Mouse (Mus musculus) liver, postnatal 0 days (tissue): Measurements from ENCODE around the gene Gpr83. TPM values are rescaled to one million over a fixed set of nuclear protein-coding genes. Genes with fewer than 3 reads are reported as not detected.

ENCODE experiments used
- ATAC-seq: fragments of 200-750 bp; cut with Nextera tagmentation; 2 replicates; pipeline ENCODE4 v1.8.0; 2017; ENCODE audit warnings: mild to moderate bottlenecking, moderate library complexity
- DNase-seq: peaks from one replicate; pipeline ENCODE4 v3.0.0-alpha.2; 2016
- H3K27ac ChIP-seq: fragments of 300-500 bp; sonication (generic); 2 replicates; pipeline ENCODE4 v1.5.1; 2014; ENCODE audit warnings: antibody characterized with exemption, moderate library complexity, mild to moderate bottlenecking, low read depth
- H3K27me3 ChIP-seq: fragments of 300-500 bp; sonication (generic); 2 replicates; pipeline ENCODE4 v1.6.1; 2014; ENCODE audit warnings: low read length, control low read depth, mixed read lengths; ENCODE audit not compliant: insufficient read depth
- H3K36me3 ChIP-seq: fragments of 300-500 bp; sonication (generic); replicated peaks from 2 replicates; pipeline ENCODE4 v1.6.1; 2014; ENCODE audit warnings: mild to moderate bottlenecking, control low read depth, low read length, moderate library complexity, mixed read lengths; ENCODE audit not compliant: insufficient read depth
- H3K4me1 ChIP-seq: fragments of 300-500 bp; sonication (generic); 2 replicates; pipeline ENCODE4 v1.6.1; 2014; ENCODE audit warnings: antibody characterized with exemption, mild to moderate bottlenecking, control low read depth; ENCODE audit not compliant: insufficient read depth
- H3K4me2 ChIP-seq: fragments of 300-500 bp; sonication (generic); 2 replicates; pipeline ENCODE4 v1.6.1; 2014; ENCODE audit warnings: low read depth, mild to moderate bottlenecking, low read length, moderate library complexity, mixed read lengths
- H3K4me3 ChIP-seq: fragments of 300-500 bp; sonication (generic); 2 replicates; pipeline ENCODE4 v1.5.1; 2014; ENCODE audit warnings: low read depth, low read length
- H3K9ac ChIP-seq: fragments of 300-500 bp; sonication (generic); replicated peaks from 2 replicates; pipeline ENCODE4 v1.6.1; 2014; ENCODE audit warnings: mild to moderate bottlenecking, moderate library complexity
- H3K9me3 ChIP-seq: fragments of 300-500 bp; sonication (generic); 2 replicates; pipeline ENCODE4 v1.6.1; 2016; ENCODE audit warnings: mild to moderate bottlenecking, control low read depth, low read length, mixed read lengths
- CTCF ChIP-seq: sonication (generic); IDR thresholded peaks from 2 replicates; pipeline ENCODE4 v1.5.1; 2016; ENCODE audit warnings: antibody characterized with exemption, low read depth
- EP300 ChIP-seq: IDR thresholded peaks from 2 replicates; pipeline ENCODE4 v1.6.1; 2016; ENCODE audit warnings: antibody characterized with exemption, low read depth, mild to moderate bottlenecking
- WGBS: fragments of 180-500 bp; shearing (Covaris S2); extraction: QIAGEN DNeasy Blood & Tissue Kit; methylation state at CpG from one replicate; pipeline ENCODE4 v1.1.7; 2014; ENCODE audit not compliant: insufficient replicate concordance; 5-methylcytosine and 5-hydroxymethylcytosine counted together
- polyA plus RNA-seq: library from polyadenylated mRNA; unstranded; fragments of >200 nt; fragmentation: Nextera tagmentation; extraction: Ambion mirVana; gene quantifications from 2 replicates; pipeline ENCODE4 v1.2.1, GENCODE M21; 2015

The Gpr83 gene
- polyA plus RNA-seq, 1 experiment from 2014 or later = not detected

DNA sequence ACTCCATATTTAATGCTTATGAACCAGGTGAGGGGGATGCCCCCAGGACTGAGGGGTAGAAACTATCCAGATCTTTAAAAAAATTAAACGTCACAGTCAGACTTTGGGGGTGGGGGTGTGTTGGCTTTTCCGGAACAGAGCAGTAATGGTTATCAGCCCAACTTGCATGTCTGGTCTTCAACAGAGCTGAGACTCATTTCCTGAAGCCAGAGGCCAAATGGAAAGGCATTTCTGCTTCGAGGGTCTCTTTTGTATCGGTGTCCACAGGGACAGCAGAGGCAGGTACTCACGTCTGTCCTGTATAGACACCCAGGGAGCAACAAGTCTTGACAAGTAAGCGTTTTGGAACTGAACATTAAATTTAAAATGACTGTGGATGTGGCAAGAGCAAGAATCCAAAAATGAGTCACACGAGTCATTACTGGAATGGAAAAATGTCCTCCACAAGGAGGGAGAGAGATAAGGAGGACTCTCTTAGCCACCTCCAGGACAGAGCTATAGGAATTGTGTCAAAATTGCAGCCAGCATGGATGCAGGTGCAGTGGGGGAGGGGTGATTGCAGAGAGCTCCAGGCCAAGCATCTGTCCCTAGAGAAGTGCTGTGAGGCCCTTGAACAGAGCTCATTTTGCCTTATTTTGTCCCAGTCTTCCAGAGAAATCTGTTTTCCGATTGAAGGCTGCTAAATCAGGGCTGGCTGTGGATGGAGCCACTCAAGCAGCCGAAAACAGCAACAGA, 44.9 kb downstream of the Gpr83 start:
- WGBS = 33% methylated on average over 9 of the region's 9 CpGs
- Histone ChIP-seq H3K9me3 (no peaks in the 10 kb centered on the region), H3K4me2 (no peak overlapping the region), H3K36me3 (no peaks in the 10 kb centered on the region), H3K27ac (no peak overlapping the region), H3K4me1 (peaks cover 3% of the 10 kb centered on the region; the same call in 1 of the 2 replicates), H3K4me3 (no peak overlapping the region), H3K27me3 (no peaks in the 10 kb centered on the region), H3K9ac (no peak overlapping the region)
- ATAC-seq (no peak), DNase-seq (no peak)
- no peak for TF ChIP-seq CTCF
- TF ChIP-seq EP300 = no peak

DNA sequence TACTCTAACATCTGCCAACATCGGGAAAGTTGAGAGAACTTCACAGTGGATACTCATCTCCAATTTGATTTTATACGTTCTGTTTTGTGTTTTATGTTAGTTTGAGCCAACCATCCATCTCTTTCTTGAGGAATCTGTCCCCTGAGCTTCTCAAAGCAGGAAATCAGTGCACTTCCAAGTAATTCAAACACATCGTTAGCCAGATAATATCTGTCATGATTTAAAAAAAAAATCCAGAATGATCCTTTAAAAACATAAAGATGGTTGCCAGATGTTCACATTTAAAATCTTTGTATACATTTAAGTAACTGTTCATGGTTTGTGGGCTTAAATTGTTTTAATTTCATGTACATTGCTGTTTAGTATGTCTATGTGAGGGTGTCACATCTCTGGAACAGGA, 45.9 kb downstream of the Gpr83 start:
- H3K27me3 ChIP-seq = no peaks in the 10 kb centered on the region
- no peak for DNase-seq
- no peaks in the 10 kb centered on the region for H3K9me3 ChIP-seq
- no peak for TF ChIP-seq CTCF
- TF ChIP-seq EP300 = no peak
- WGBS = 63% methylated on average over 3 of the region's 3 CpGs
- H3K4me2 ChIP-seq = no peak overlapping the region
- no peak overlapping the region for H3K27ac ChIP-seq
- no peak overlapping the region for H3K9ac ChIP-seq
- no peak overlapping the region for H3K4me3 ChIP-seq
- no peaks in the 10 kb centered on the region for H3K36me3 ChIP-seq
- peaks cover 3% of the 10 kb centered on the region; the same call in 1 of the 2 replicates for H3K4me1 ChIP-seq
- ATAC-seq = no peak

DNA sequence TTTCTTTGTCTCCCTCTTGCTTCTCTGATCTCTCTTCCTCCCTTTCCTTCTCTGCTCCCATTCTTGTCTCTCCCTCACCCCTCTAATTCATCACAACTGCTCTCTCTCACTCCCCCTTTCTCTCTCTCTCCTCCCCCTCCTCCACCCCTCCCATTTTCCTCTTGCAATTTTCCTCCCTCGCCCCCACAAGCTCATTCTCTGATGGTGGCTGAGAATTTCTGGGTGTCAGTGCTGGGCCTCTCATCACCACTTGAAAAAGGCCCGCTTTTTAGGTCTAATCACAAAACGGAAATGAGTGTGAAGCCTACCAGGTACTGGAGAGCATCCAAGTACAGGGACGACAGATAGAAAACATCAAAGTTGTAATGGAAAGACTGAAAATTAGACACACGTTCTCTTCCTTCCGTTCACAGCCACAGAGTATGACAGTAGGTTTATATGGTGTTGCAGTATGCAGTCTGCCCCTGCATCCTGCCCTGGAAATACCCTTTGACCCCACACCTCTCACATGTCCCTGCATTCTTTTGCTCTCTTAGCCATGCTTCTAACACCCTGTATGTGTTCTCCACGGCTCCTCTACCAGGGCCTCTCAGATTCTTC, 47.9 kb downstream of the Gpr83 start:
- no peak overlapping the region for H3K27ac ChIP-seq
- no peak overlapping the region for H3K4me2 ChIP-seq
- H3K4me3 ChIP-seq = no peak overlapping the region
- WGBS = 64% methylated on average over 7 of the region's 7 CpGs
- H3K4me1 ChIP-seq = peaks cover 3% of the 10 kb centered on the region; the same call in 1 of the 2 replicates
- ATAC-seq (no peak), DNase-seq (no peak)
- no peaks in the 10 kb centered on the region for H3K27me3 ChIP-seq
- H3K9me3 ChIP-seq = no peaks in the 10 kb centered on the region
- no peaks in the 10 kb centered on the region for H3K36me3 ChIP-seq
- H3K9ac ChIP-seq = no peak overlapping the region
- TF ChIP-seq CTCF (no peak), EP300 (no peak)

DNA sequence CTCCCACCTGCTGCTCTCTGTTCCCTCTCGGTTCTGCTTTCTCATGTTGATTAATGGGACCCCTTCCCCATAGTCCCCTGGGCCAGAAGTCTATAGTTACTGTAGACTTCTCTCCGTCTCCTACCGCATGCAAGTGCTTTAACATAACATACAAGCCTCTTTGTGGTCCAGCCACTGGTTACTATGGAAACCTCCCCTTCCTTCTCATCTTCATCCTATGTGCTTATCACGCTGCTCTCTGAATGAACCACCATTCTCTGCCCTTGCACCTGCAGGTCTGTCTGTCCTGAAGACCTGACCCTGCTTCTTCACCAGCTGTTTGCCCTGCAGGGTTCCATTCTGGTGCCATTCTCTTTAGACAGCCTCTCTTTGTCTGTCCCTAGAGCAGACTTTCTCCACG, 50.0 kb downstream of the Gpr83 start:
- no peak overlapping the region for H3K9ac ChIP-seq
- no peak overlapping the region for H3K4me2 ChIP-seq
- H3K4me3 ChIP-seq = no peak overlapping the region
- no peak overlapping the region for H3K27ac ChIP-seq
- H3K9me3 ChIP-seq = no peaks in the 10 kb centered on the region
- ATAC-seq = no peak
- TF ChIP-seq EP300 = no peak
- TF ChIP-seq CTCF = no peak
- H3K27me3 ChIP-seq = no peaks in the 10 kb centered on the region
- 64% methylated on average over 5 of the region's 5 CpGs for WGBS
- no peaks in the 10 kb centered on the region for H3K4me1 ChIP-seq
- H3K36me3 ChIP-seq = no peaks in the 10 kb centered on the region
- DNase-seq = no peak

DNA sequence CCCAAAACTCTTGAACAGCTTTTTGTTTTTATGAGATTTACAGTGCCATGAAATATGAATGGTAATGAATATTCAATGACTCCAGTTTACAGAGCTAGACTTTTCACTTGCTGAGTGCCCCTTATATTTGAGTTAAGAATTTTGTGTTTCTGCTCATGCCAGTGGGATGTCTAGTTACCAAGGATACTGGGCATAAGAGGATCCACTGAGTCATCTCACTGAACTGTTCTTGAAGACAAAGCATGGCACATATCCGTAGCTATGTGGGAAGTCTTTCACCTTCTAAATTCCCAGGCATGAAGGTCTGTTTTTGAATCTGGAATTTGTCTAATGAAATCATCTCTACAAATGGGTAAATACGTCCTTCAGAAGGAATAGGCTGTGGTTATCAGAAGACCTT, 52.0 kb downstream of the Gpr83 start:
- Histone ChIP-seq H3K4me2 (no peak overlapping the region), H3K9ac (no peak overlapping the region), H3K9me3 (no peaks in the 10 kb centered on the region), H3K27me3 (no peaks in the 10 kb centered on the region), H3K36me3 (no peaks in the 10 kb centered on the region), H3K4me1 (no peaks in the 10 kb centered on the region), H3K4me3 (no peak overlapping the region), H3K27ac (no peak overlapping the region)
- 67% methylated on average over 2 of the region's 2 CpGs for WGBS
- TF ChIP-seq CTCF = no peak
- no peak for TF ChIP-seq EP300
- ATAC-seq (no peak), DNase-seq (no peak)

DNA sequence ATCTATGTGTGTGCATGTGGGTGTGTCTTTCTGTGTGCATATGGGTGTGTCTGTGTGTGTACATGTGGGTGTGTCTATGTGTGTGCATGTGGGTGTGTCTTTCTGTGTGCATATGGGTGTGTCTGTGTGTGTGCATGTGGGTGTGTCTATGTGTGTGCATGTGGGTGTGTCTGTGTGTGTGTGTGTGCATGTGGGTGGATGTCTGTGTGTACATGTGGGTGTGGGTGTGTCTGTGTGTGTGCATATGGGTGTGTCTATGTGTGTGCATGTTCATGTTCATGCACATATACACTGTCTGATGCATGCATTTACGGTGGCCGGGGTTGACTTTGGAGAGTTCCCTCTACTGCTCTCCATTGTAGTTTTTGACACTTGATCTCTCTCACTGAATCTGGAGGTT, 57.7 kb downstream of the Gpr83 start:
- Histone ChIP-seq H3K4me2 (no peak overlapping the region), H3K27ac (no peak overlapping the region), H3K9me3 (no peaks in the 10 kb centered on the region), H3K4me1 (no peaks in the 10 kb centered on the region), H3K9ac (no peak overlapping the region), H3K27me3 (no peaks in the 10 kb centered on the region), H3K36me3 (no peaks in the 10 kb centered on the region), H3K4me3 (no peak overlapping the region)
- ATAC-seq = no peak
- TF ChIP-seq EP300 (no peak), CTCF (no peak)
- WGBS = 97% methylated on average over 2 of the region's 2 CpGs
- DNase-seq = no peak
